Mouse (Mus musculus): ENCODE results near the gene Acp2. TPM values are rescaled to one million over a fixed set of nuclear protein-coding genes. Genes with fewer than 3 reads are reported as not detected.

The Acp2 gene
- polyA plus RNA-seq, 1 experiment from 2014 or later: 34.6 TPM

GRCm38 (mm10) chr2:91243416-91243815, 40.7 kb downstream of the Acp2 start:
- WGBS: 68% methylated on average over 3 of the region's 3 CpGs
- Histone ChIP-seq H3K4me1 (ENCODE audit: control insufficient read depth, insufficient read depth, low read length) (no peaks in the 10 kb centered on the region; the same call in 1 of the 2 replicates), H3K4me2 (no peak overlapping the region), H3K36me3 (ENCODE audit: control insufficient read depth, insufficient read depth, low read length) (no peaks in the 10 kb centered on the region), H3K27ac (ENCODE audit: low read depth, low read length) (no peak overlapping the region), H3K9ac (ENCODE audit: low read length) (no peak overlapping the region), H3K27me3 (ENCODE audit: control insufficient read depth, insufficient read depth, low read length) (no peaks in the 10 kb centered on the region), H3K9me3 (ENCODE audit: control insufficient read depth, low read length) (no peaks in the 10 kb centered on the region), H3K4me3 (ENCODE audit: low read depth, low read length) (no peak overlapping the region)
- DNase-seq (ENCODE audit: low spot score, missing footprints) (no peak), ATAC-seq (ENCODE audit: low FRiP score) (no peak)

DNA sequence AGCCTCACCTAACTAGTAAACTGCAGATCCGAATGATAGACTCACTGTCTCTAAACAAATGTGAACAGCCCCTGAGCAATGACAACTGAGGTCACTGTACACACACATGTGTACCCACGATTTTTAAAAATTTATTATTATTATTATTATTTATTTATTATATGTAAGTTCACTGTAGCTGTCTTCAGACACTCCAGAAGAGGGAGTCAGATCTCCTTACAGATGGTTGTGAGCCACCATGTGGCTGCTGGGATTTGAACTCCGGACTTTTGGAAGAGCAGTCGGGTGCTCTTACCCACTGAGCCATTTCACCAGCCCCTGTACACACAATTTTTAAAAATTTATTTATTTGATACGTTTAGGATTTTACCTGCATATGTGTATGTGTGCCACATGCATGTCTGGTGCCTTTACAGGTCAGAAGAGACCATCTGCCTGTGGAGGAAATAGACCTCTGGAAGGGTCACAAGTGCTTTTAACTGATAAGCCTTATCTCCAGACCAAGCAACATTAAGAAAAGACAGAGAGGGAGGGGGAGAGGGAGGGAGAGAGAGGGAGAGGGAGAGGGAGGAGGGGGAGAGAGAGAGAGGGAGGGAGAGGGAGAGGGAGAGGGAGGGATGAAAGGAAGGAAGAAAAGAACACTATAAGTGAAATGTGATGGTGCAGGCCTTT, 42.0 kb downstream of the Acp2 start:
- Histone ChIP-seq H3K4me3 (ENCODE audit: low read depth, low read length) (no peak overlapping the region), H3K9ac (ENCODE audit: low read length) (no peak overlapping the region), H3K36me3 (ENCODE audit: control insufficient read depth, insufficient read depth, low read length) (no peaks in the 10 kb centered on the region), H3K4me2 (no peak overlapping the region), H3K9me3 (ENCODE audit: control insufficient read depth, low read length) (no peaks in the 10 kb centered on the region), H3K27ac (ENCODE audit: low read depth, low read length) (no peak overlapping the region), H3K4me1 (ENCODE audit: control insufficient read depth, insufficient read depth, low read length) (no peaks in the 10 kb centered on the region; the same call in 1 of the 2 replicates), H3K27me3 (ENCODE audit: control insufficient read depth, insufficient read depth, low read length) (no peaks in the 10 kb centered on the region)
- no peak for ATAC-seq (ENCODE audit: low FRiP score)
- WGBS: 81% methylated on average over 5 of the region's 5 CpGs
- no peak for DNase-seq (ENCODE audit: low spot score, missing footprints)

DNA sequence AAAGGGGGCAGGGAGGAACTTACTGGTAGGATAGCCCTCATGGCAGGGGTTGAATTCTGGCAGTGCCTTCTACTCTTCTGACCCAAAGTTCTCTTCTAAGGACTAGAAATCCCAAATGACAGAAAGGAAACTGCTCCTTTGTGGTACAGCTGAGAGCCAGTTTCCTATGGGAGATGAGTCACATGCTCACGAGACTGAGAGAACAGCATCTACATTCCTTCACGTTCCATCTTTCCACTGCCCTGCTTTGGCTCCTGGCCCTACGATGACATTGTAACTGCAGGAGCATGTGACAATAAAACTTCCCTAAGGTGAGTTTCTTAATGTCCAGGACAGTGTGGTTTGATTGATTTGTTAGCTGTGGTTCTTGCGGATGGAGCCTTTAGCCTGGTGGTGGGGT, 45.7 kb downstream of the Acp2 start:
- Histone ChIP-seq H3K27ac (ENCODE audit: low read depth, low read length) (no peak overlapping the region), H3K9ac (ENCODE audit: low read length) (no peak overlapping the region), H3K27me3 (ENCODE audit: control insufficient read depth, insufficient read depth, low read length) (no peaks in the 10 kb centered on the region), H3K9me3 (ENCODE audit: control insufficient read depth, low read length) (no peaks in the 10 kb centered on the region), H3K4me1 (ENCODE audit: control insufficient read depth, insufficient read depth, low read length) (no peaks in the 10 kb centered on the region; the same call in 1 of the 2 replicates), H3K36me3 (ENCODE audit: control insufficient read depth, insufficient read depth, low read length) (no peaks in the 10 kb centered on the region), H3K4me2 (no peak overlapping the region), H3K4me3 (ENCODE audit: low read depth, low read length) (no peak overlapping the region)
- ATAC-seq (ENCODE audit: low FRiP score) (no peak), DNase-seq (ENCODE audit: low spot score, missing footprints) (no peak)
- 85% methylated on average over 4 of the region's 4 CpGs for WGBS

- 77% methylated on average over 4 of the region's 4 CpGs for WGBS
- no peak overlapping the region for H3K4me2 ChIP-seq
- DNase-seq (ENCODE audit: low spot score, missing footprints): no peak
Measured at GRCm38 (mm10) chr2:91252001-91252400, 49.3 kb downstream of the Acp2 start.

DNA sequence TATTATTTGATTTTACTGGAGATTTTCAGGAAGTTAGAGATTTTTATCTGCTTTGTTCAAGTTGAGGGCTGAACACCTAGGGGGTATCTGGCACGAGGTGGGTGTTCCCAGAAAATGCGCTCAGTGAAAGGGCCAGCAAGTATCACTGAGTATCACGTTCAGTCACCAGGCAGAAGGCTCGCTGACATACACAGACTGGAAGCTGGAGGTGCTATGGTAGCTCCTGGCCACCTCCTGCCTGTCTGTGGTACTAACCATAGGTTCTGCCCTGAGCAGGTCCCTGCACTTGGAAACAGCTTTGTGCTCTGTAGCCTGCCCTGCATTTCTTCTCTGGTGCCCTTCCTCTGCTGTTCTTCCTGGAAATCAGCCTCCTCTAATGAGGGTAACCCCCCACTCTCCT, 49.8 kb downstream of the Acp2 start:
- H3K4me1 ChIP-seq (ENCODE audit: control insufficient read depth, insufficient read depth, low read length): peaks cover 17% of the 10 kb centered on the region
- H3K4me2 ChIP-seq: no peak overlapping the region
- H3K36me3 ChIP-seq (ENCODE audit: control insufficient read depth, insufficient read depth, low read length): no peaks in the 10 kb centered on the region
- no peak overlapping the region for H3K4me3 ChIP-seq (ENCODE audit: low read depth, low read length)
- H3K9ac ChIP-seq (ENCODE audit: low read length): no peak overlapping the region
- no peak overlapping the region for H3K27ac ChIP-seq (ENCODE audit: low read depth, low read length)
- ATAC-seq (ENCODE audit: low FRiP score): no peak
- H3K9me3 ChIP-seq (ENCODE audit: control insufficient read depth, low read length): no peaks in the 10 kb centered on the region
- peaks cover 6% of the 10 kb centered on the region; the same call in 1 of the 2 replicates for H3K27me3 ChIP-seq (ENCODE audit: control insufficient read depth, insufficient read depth, low read length)
- 64% methylated on average over 4 of the region's 4 CpGs for WGBS
- DNase-seq (ENCODE audit: low spot score, missing footprints): no peak

More at GRCm38 (mm10) chr2:91252001-91252400, 49.3 kb downstream of the Acp2 start:
- Histone ChIP-seq H3K4me3 (ENCODE audit: low read depth, low read length) (no peak overlapping the region), H3K36me3 (ENCODE audit: control insufficient read depth, insufficient read depth, low read length) (no peaks in the 10 kb centered on the region), H3K9me3 (ENCODE audit: control insufficient read depth, low read length) (no peaks in the 10 kb centered on the region), H3K27me3 (ENCODE audit: control insufficient read depth, insufficient read depth, low read length) (peaks cover 6% of the 10 kb centered on the region; the same call in 1 of the 2 replicates), H3K27ac (ENCODE audit: low read depth, low read length) (no peak overlapping the region), H3K4me1 (ENCODE audit: control insufficient read depth, insufficient read depth, low read length) (peaks cover 14% of the 10 kb centered on the region), H3K9ac (ENCODE audit: low read length) (no peak overlapping the region)
- no peak for ATAC-seq (ENCODE audit: low FRiP score)

- no peaks in the 10 kb centered on the region for H3K36me3 ChIP-seq (ENCODE audit: control insufficient read depth, insufficient read depth, low read length)
- peaks cover 26% of the 10 kb centered on the region for H3K4me1 ChIP-seq (ENCODE audit: control insufficient read depth, insufficient read depth, low read length)
- H3K9ac ChIP-seq (ENCODE audit: low read length): no peak overlapping the region
- WGBS: 37% methylated on average over 8 of the region's 8 CpGs
- DNase-seq (ENCODE audit: low spot score, missing footprints): no peak
- H3K27me3 ChIP-seq (ENCODE audit: control insufficient read depth, insufficient read depth, low read length): peaks cover 6% of the 10 kb centered on the region; the same call in 1 of the 2 replicates
- no peak overlapping the region for H3K4me3 ChIP-seq (ENCODE audit: low read depth, low read length)
- H3K9me3 ChIP-seq (ENCODE audit: control insufficient read depth, low read length): no peaks in the 10 kb centered on the region
- ATAC-seq (ENCODE audit: low FRiP score): no peak
- H3K27ac ChIP-seq (ENCODE audit: low read depth, low read length): no peak overlapping the region
- H3K4me2 ChIP-seq: peak overlapping the region; percentile 91; the same call in 1 of the 2 replicates
Measured at GRCm38 (mm10) chr2:91254725-91255380, 52.2 kb downstream of the Acp2 start.

DNA sequence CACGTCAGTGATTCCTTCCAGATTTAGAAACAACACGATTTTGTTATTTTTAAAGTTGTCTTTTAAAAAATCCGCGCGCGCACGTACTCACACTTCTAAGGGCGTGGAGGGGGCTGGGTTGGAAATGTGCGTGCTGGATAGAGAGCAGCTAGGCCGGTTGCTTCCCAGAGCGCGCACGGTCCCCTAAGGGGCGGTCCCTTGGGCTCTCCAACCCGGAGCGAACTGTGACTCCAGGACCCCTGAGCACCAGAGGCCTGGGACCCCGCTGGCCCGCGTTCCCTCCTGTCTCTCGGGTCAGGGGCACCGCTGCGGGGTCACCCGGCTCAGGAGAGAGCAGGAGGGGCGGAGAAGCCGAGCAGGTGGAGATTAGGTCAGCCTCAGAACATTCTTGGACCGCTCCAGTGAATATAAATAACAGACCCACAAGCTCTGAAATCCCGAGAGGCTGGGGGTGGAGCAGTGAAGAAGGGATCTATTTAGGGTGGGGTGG, 53.0 kb downstream of the Acp2 start, which contains the start of gene Pacsin3:
Gene Pacsin3, plus strand, starts transcription at position 294 of the 490 bp plus-strand sequence.
- 1% methylated on average over 27 of the region's 27 CpGs for WGBS
- DNase-seq (ENCODE audit: low spot score, missing footprints): peak; percentile 95

GRCm38 (mm10) chr2:91256256-91257125, 53.8 kb downstream of the Acp2 start:
- Histone ChIP-seq H3K36me3 (ENCODE audit: control insufficient read depth, insufficient read depth, low read length) (no peaks in the 10 kb centered on the region), H3K27me3 (ENCODE audit: control insufficient read depth, insufficient read depth, low read length) (peaks cover 6% of the 10 kb centered on the region; the same call in 1 of the 2 replicates), H3K27ac (ENCODE audit: low read depth, low read length) (no peak overlapping the region; the same call in 1 of the 2 replicates), H3K4me1 (ENCODE audit: control insufficient read depth, insufficient read depth, low read length) (peaks cover 26% of the 10 kb centered on the region), H3K9me3 (ENCODE audit: control insufficient read depth, low read length) (no peaks in the 10 kb centered on the region), H3K9ac (ENCODE audit: low read length) (peak overlapping the region; percentile 74), H3K4me3 (ENCODE audit: low read depth, low read length) (peak overlapping the region; percentile 62), H3K4me2 (peak overlapping the region; percentile 91)
- ATAC-seq (ENCODE audit: low FRiP score) (peak; percentile 66), DNase-seq (ENCODE audit: low spot score, missing footprints) (peak; percentile 96)
- under 1% methylated on average over 51 of the region's 52 CpGs for WGBS

More for the DNA sequence above, 53.0 kb downstream of the Acp2 start, which contains the start of gene Pacsin3:
- peak within 1 kb of the TSS; percentile 74 for H3K9ac ChIP-seq (ENCODE audit: low read length)
- H3K36me3 ChIP-seq (ENCODE audit: control insufficient read depth, insufficient read depth, low read length): no peaks in the 10 kb centered on the region
- H3K27ac ChIP-seq (ENCODE audit: low read depth, low read length): no peak within 1 kb of the TSS; the same call in 1 of the 2 replicates
- peak within 1 kb of the TSS; percentile 91 for H3K4me2 ChIP-seq
- H3K4me3 ChIP-seq (ENCODE audit: low read depth, low read length): peak within 1 kb of the TSS; percentile 62
- no peaks in the 10 kb centered on the region for H3K9me3 ChIP-seq (ENCODE audit: control insufficient read depth, low read length)
- peaks cover 26% of the 10 kb centered on the region for H3K4me1 ChIP-seq (ENCODE audit: control insufficient read depth, insufficient read depth, low read length)
- ATAC-seq (ENCODE audit: low FRiP score): peak; percentile 45
- peaks cover 6% of the 10 kb centered on the region; the same call in 1 of the 2 replicates for H3K27me3 ChIP-seq (ENCODE audit: control insufficient read depth, insufficient read depth, low read length)

Data from midbrain, embryonic 11.5 days (tissue).